Mouse (Mus musculus) gastrocnemius, postnatal 10 days (tissue): ENCODE data around the gene Agap2. TPM values are rescaled to one million over a fixed set of nuclear protein-coding genes. Genes with fewer than 3 reads are reported as not detected.

Source experiments
- DNase-seq: peaks from one replicate; pipeline ENCODE4 v3.0.0; 2021; ENCODE audit warnings: mixed read lengths
- total RNA-seq, 2 experiments: library from RNA; stranded (reverse); gene quantifications; 2 replicates each; pipeline ENCODE4 v1.2.3; 2021

The Agap2 gene
- total RNA-seq, 2 experiments from 2014 or later: 2.7 to 3.4 TPM

- no peak for DNase-seq
These were observed 60.2 kb downstream of the Agap2 start for GRCm38 (mm10) chr10:127135118-127135836.

GRCm38 (mm10) chr10:127136510-127136909 lies 61.4 kb downstream of the Agap2 start:
- DNase-seq: no peak

GRCm38 (mm10) chr10:127137896-127138295 lies 62.8 kb downstream of the Agap2 start:
- no peak for DNase-seq

GRCm38 (mm10) chr10:127138328-127139141 lies 63.5 kb downstream of the Agap2 start:
- DNase-seq: no peak

GRCm38 (mm10) chr10:127140971-127141370 lies 65.9 kb downstream of the Agap2 start:
- no peak for DNase-seq

GRCm38 (mm10) chr10:127141500-127141899 lies 66.4 kb downstream of the Agap2 start:
- no peak for DNase-seq

Other genes starting within 250 kb of the Agap2 start
- gene Atp23, start 173.9 kb upstream of the Agap2 start, total RNA-seq: 1 to 10 TPM; 2.9 to 4.2 TPM
- 100 to 1,000 TPM; 135 to 155 TPM for gene Ctdsp2, start 96.6 kb upstream of the Agap2 start, total RNA-seq
- under 1 TPM; 0.33 to 0.95 TPM for gene Avil, start 74.6 kb upstream of the Agap2 start, total RNA-seq
- 10 to 100 TPM; 23.5 to 29.5 TPM for gene Tsfm, start 44.4 kb upstream of the Agap2 start, total RNA-seq
- 10 to 100 TPM; 14.7 to 18.9 TPM for gene Mettl1, start 33.9 kb upstream of the Agap2 start, total RNA-seq
- under 1 TPM; 0.21 to 0.84 TPM for gene Eef1akmt3, start 33.8 kb upstream of the Agap2 start, total RNA-seq
- under 1 TPM; 0.45 to 0.49 TPM for gene Cyp27b1, start 27.0 kb upstream of the Agap2 start, total RNA-seq
- gene March9, start 15.1 kb upstream of the Agap2 start, total RNA-seq: 1 to 10 TPM; 1.1 to 2.0 TPM
- gene Cdk4, start 11.8 kb upstream of the Agap2 start, total RNA-seq: 100 to 1,000 TPM; 122 to 147 TPM
- gene Tspan31, start 5.0 kb upstream of the Agap2 start, total RNA-seq: 10 to 100 TPM; 29.7 to 32.0 TPM
- 10 to 100 TPM; 29.4 to 33.9 TPM for gene Os9, start 45.8 kb downstream of the Agap2 start, total RNA-seq
- 1 to 10 TPM; 1.6 to 3.3 TPM for gene B4galnt1, start 89.9 kb downstream of the Agap2 start, total RNA-seq
- gene Slc26a10, start 105.4 kb downstream of the Agap2 start, total RNA-seq: 1 to 10 TPM; 3.0 to 6.1 TPM
- 10 to 100 TPM; 16.2 to 26.2 TPM for gene Arhgef25, start 114.8 kb downstream of the Agap2 start, total RNA-seq
- 10 to 100 TPM; 28.8 to 37.6 TPM for gene Dtx3, start 120.4 kb downstream of the Agap2 start, total RNA-seq
- gene Pip4k2c, start 136.3 kb downstream of the Agap2 start, total RNA-seq: 1 to 10 TPM; 8.5 to 9.6 TPM
- gene Kif5a, start 188.1 kb downstream of the Agap2 start, total RNA-seq: 1 to 10 TPM; 1.1 to 1.6 TPM
- 100 to 1,000 TPM; 117 to 120 TPM for gene Dctn2, start 191.1 kb downstream of the Agap2 start, total RNA-seq
- gene Mbd6, start 213.7 kb downstream of the Agap2 start, total RNA-seq: 10 to 100 TPM; 18.7 to 28.9 TPM
- 10 to 100 TPM; 44.5 to 54.8 TPM for gene Mars, start 236.5 kb downstream of the Agap2 start, total RNA-seq
- gene Arhgap9, start 246.7 kb downstream of the Agap2 start, total RNA-seq: 1 to 10 TPM; 1.1 to 2.3 TPM